Mouse (Mus musculus) cerebellum, postnatal 10 days (tissue): Measurements from ENCODE around the gene Rfx2.

Source experiments
- DNase-seq, 2 experiments: peaks; one replicate each; pipeline ENCODE4 v3.0.0; 2021; ENCODE audit warnings: mixed read lengths in 2 of 2

The Rfx2 gene

DNA sequence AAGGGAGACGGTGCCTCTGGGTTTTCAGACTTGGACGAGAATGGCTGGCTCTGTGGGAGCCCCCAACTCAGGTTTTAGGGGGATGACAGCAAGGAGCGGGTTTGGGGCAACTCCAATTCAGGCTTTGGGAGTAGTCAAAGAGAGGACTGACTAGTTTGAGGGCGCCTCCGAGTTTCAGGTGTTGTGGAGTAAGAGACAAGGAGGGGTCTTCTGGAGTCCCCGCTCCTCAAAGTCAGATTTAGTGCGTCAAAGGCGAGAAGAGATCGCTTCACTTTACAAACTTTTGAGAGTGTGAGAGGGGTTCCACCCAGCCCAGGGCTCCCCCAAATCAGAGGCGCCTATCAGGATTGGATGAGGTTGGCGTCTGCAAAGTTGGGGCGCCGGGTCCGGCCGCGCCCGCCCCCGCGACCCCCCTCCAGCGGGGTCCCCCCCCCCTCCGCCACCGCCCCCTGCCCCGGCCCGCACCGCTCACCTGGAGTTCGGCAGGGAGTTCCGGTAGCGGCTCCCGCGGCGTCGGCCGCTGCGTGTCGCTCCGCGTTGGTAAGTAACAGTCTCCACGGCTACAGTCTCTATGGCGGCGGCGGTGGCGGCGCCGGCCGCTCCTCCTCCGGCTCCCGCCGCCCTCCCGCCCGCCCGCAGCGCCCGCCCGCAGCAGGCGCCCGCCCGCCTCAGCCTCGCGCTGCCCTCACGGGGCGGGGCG, at the start of gene Rfx2:
Gene Rfx2, minus strand, starts transcription at position 603 of the 700 bp plus-strand sequence.
- peak; percentile 32 to 38 for DNase-seq

DNA sequence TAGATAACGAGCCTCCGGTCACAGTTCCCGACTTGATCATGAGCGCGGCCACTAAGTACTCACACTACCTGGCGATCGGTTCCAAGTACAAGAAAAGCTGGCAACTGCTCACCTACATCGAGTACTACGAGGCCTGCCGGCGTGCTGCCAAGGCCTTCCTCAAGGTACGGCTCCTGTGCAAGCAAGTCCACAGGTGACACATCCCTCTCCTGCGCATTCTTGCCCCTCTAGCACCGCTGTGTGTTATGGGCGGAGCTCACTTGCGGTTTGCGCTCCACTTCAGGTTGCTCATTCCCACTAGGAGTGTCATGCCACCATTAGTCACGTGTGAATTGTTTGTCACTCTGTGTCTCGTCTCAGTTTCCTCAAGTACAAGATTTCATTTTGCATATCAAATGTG, 46.6 kb upstream of the Rfx2 start:
- no peak for DNase-seq

DNA sequence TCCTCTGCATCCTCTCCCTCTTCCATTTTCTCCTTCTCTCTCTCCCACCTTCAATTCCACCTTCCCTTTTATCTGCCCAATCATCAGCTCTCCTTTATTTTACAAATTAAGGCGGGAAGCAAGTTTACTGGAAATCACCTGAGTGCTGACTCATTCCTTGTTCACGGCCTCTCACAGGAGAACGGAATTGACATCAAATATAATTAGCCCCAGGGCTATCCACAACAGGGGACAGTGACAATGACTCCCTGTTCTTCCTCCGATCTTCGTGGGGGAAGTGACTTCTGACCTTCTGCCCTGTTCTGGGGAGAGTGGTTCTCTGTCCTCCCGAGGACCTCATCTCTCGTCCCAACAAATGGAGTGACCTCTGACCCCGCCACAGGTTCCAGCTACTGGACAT, 46.2 kb upstream of the Rfx2 start:
- DNase-seq, result no peak

DNA sequence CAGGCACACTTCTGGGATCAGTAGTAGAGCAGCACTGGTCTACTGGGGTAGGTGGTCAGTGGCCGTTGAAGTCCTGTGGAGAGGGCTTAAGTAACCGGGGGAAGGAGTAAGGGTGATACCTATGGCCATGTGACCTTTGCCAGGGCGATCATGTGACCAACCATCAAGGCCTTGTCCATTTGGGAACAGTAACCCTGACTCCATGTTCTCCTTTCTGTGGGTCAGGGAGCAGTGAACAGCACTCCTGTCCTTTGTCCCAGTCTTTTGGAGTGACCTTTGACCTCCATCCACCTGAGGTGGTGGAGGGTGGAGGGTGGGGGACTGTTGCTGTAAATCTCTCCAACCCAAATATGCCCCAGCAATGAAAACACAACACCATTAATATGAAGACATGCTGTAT, 45.7 kb upstream of the Rfx2 start:
- DNase-seq, result no peak

DNA sequence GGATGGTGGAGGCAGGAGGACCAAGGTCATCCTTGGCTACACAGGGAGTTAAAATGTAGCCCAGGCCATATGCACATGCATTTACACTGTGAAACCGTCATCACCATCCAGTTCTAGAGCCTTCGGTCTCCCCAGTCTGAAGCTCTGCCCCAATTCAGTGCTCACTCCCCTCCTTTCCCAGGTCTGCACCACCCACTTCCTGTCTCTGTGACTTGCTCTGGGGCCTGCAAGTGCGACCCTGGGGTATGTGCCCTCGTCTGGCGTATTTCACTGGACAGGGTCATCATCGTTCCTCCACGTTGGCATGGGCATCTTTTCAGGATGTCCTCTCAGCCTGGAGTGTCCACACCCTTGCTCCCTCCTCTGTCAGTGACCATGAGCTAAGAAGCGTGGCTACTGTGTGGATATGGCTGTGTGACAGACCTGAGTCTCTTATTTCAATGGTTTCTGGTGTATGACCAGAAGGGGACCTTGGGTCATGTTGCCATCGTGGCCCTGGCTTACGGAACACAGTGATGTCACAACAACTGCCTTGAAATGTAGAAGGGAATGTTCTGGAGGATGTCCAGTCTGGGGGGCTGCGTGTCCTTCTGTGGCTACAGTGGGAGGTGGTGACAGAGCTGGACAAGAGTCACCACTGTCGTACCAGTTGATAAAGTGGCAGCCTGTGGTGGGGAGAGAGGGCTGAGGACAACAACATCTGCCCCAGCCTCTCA, 44.3 kb upstream of the Rfx2 start, which contains the start of gene 1700061G19Rik:
Gene 1700061G19Rik, plus strand, starts transcription at position 542 of the 716 bp plus-strand sequence.
- no peak for DNase-seq

DNA sequence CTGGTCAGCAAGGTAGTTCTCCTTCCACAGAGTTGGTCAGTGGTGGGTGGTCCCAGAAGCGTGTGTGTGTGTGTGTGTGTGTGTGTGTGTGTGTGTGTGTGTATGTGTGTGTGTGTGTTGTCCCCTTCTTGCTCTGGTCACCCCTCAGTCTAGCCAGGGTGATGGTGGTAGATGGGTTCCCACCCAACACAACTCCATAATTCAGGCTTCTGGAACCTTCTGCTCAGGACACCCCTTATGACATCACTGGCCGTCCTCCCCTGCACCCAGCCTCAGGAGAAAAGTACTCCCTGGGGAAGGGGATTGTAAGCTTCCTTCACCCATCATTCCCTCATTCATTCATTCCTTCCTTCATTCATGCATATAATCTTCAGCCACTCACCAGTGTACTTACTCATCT, 43.4 kb upstream of the Rfx2 start, which contains the start of gene Acsbg2:
Gene Acsbg2, minus strand, starts transcription at position 211 of the 400 bp plus-strand sequence.
- DNase-seq, result no peak

DNA sequence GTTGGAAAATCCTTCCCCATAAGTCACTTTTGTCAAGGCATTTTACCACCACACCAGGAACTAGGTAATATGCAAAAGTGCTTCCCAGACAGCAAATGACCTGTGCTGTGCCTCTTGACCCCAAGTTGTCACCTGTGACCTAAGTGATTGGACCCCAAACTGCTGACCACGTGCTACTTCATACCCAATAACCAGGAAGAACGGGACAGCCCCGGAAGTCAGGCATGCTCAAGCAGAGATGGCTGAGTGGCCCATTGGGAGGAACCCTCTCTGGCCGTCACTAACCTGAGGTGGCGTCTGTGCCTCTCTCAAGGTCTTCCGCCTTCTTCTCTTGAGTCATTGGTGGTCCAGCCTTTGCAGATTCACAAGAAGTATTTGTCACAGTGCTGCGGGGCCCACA, 41.7 kb upstream of the Rfx2 start:
- DNase-seq, result no peak

DNA sequence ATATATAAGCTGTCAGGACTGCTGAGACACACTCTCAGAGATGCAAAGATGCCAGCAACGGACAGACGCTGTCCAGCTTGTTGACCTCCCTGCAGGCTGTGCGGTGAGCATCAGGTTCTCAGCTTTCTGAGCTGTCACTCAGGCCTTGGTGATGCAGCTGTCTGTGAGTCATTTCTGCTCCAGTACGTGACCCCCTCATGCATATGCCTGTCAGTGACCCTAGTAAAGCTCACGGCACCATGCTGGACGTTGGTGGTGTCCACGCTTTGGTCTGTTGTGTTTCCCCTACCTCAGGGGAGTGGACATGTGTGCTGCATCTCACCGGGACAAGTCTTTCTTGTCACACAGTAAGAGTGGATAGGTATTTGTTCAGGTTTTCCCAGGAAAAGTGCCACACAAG, 41.0 kb upstream of the Rfx2 start:
- DNase-seq, result no peak

DNA sequence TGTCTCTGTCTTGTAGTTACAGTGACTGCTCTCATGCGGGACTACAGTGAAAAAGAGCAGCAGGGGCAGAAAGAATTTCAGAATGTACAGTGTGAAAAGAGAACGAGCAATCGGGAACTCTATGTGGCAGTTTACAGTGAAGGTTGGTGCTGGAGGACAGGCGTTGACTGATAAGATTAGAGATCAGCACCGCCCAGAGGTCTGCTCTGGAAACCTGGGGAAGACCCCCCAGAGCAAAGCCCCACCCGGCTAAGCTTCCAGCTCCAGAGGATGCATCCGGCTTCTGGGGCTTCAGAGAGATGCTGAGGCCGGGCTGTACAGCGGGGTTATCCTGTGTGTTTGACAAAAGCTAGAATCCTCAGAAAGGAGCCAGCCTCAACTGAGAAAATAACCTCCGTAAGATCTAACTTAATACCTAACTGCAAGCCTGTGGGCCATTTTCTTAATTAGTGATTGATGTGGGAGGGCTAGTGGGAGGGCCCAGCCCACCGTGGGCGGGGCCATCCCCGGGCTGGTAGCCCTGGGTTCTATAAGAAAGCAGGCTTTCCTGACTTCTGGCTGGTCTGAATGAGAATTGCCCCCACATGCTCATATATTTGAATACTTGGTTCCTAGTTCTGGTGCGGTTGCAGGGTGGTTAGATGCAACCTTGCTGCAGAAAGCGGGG, 39.6 kb upstream of the Rfx2 start:
- DNase-seq, result no peak

DNA sequence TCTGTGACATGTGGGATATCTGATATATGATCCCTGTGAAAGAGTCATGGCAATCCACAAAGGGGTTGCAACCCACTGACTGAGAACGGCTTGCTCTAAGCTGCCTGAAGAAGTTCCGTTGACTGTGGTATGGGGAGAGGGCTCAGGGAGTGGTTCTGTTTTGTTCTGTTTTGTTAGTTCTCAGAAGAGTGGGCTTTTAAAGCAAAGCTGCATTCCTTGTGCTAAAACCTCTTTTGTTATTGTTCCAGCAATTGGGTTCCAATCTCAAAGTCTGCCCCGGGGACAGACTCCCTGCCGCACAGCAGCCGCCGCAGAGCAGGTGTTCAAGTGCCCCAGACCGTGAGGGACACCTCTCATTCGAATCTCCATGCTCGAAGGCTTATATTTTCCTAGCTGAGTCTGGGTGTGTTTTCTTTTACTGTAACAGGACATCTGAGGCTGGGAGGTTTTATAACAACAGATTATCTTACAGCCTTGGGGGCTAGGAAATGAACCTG, 38.7 kb upstream of the Rfx2 start:
- no peak for DNase-seq

DNA sequence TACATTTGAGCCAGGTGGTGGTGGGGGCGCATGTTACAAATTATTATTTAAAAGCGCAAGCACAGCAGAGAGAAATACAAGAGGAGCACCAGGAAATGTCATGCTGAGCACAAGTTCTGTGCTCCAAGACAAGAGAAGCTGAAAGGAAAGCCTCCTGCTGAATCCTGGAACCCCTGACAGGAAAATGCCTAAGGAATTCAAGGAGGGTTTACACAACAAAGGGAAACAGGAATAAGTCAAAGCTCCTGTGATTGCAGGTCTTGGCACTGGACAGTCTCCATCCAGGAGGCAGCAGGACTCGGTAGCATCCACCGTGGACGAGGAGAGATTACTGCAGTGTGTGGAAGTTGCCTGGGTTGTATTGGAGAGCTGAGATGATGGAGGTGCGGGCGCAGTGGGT, 35.3 kb upstream of the Rfx2 start:
- no peak for DNase-seq

DNA sequence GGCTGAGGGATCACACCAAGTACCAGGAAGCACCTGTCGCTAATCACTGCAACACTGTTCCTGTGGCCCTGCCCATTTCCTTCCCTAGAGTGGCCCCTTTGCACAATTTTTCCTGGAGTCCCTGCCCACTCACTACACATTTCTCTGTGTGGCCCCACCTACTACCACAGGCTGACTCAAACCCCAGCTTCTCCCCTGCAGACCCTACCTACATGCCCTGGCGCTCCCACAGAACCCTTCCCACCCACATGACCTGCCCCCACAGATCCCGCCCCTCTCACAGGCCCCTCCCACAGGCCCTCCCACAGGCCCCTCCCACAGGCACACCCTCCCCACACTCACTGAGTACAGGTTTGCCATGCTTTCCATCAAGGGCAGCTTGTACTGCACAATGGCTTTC, 30.4 kb upstream of the Rfx2 start:
- no peak for DNase-seq

DNA sequence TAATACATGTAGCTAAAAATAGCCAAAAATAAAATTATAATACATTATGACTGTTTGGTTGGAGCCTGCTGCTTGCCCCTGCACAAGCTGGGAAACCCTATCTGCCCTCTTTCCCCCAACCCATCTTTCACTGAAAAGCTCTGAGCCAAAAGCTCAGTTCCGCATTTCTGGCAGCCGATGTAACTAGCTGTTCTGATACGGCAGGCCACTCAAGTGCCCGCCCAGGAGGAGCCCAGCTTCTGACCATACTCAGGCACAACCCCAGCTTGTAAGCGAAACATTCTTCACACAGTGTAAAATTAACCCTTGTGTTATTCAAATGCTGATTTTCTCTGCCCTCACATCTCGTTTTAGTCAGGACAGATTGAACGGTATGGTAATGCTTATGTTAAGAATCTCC, 28.1 kb upstream of the Rfx2 start:
- no peak for DNase-seq

DNA sequence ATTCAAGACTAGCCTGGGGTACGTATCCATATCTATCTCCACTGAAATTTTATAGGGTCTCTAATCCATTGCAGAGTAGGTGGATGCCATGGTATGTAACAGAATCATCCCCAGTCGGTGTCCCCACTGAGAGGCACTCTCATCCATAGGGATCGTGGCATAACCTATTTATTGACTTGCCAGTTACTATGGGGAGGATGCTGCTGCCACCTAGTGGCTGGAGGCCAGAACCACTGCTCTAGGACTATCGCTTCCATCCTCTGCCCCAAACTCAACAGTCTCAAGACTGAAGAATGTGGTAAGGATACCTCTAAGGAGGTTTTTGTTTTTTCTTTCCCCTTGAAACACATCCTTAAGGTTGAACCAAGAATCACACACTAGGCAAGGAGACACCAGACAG, 27.4 kb upstream of the Rfx2 start:
- DNase-seq, result peak; percentile 73

DNA sequence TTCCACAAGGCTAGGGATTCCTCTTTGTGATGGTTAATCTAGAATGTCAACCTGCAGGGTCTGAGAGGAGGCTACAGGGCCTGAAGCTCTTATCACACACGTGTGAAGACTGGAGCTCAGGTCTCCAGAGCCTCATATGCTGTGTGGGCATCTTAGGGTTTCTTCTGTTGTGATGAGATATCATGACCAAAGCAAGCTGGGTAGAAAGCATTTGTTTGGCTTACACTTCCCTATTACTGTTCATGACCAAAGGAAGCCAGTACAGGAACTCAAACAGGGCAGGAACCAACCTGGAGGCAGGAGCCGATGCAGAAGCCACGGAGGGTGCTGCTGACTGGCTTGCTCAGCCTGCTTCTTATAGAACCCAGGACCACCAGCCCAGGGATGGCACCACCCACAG, 24.6 kb upstream of the Rfx2 start:
- DNase-seq, result no peak

DNA sequence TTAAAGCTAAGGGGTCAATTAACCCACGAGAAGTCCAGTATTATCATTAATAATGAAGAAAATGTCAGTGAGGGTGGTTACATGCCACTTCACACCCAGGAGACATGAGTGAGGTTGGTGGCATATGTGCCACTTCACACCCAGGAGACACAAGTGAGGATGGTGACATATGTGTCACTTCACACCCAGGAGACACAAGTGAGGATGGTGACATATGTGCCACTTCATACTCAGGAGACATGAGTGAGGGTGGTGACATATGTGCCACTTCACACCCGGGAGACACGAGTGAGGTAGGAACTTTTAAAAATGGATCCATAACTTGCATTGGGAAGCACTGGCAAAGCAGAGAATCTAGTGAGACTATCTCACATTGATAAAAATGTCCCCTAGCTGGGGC, 20.4 kb upstream of the Rfx2 start:
- no peak for DNase-seq

DNA sequence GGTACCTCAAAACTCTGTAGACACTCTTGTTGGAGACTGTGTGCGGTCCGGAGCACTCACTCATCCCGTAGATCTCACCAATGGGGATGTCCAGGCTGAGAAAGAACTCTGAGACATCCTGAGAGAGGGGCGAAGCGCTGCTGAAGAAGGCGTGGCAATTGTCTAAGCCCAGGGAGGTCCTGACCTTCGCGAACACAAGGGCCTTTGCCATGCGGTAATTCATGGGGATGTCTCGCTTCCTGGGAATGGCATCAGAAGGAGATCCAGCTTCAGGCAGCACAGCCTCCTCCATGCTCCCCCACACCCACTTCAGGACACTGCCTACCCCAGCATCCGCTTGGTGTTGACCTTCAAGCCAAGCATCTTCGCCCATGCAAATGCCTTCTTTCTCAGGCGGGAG, 18.9 kb upstream of the Rfx2 start:
- no peak for DNase-seq

DNA sequence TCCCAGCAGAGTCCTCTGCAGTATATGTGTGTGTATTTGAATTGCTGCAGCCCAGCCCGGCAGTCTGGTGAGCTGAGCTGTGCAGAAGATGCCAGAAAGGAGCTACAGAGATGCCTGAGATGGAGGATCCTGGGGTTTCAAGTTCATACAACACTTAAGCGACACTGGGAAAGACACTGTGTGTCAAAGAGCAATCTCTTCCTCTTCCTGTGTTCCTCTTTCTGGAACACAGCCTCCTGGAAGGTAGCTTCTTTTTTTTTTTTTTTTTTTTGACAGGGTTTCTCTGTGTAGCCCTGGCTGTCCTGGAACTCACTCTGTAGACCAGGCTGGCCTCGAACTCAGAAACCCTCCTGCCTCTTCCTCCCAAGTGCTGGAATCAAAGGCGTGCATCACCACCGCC, 18.0 kb upstream of the Rfx2 start:
- DNase-seq, result no peak

DNA sequence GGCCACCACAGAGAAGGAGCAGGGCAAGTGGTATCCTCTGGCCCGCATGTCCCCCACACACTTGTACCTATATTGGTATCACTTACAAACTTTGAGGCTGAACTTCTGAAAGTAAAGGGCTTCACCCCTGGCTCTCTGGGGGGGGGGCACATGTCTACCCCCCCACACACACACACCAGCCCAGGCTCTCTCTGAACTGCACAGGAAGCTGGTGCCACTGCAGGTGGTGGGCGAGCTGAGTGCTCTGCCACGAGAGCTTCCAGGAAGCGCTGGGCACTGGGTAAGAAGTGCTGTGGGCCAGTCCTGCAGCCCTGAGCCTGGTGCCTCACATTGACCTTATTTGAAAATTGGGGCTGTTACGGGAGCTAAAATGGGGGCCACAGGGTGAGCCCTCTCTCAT, 12.9 kb upstream of the Rfx2 start:
- no peak for DNase-seq

DNA sequence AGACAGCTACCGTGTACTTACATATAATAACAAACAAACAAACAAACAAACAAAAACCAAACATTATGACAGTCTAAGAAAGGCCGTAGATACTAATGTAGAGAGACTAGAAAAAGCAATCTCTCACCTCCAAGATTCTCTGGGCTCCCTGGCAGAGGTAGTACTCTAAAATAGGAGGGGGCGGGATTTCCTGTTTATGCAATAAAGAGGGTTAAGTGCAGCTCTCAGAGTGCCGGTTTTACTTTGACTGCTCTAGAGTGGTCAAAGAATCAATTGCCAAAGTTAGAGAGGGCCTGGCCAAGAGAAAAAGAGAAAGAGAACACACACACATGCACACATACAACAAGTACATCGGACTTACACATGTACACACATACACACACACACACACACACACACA, 11.4 kb upstream of the Rfx2 start:
- no peak for DNase-seq

DNA sequence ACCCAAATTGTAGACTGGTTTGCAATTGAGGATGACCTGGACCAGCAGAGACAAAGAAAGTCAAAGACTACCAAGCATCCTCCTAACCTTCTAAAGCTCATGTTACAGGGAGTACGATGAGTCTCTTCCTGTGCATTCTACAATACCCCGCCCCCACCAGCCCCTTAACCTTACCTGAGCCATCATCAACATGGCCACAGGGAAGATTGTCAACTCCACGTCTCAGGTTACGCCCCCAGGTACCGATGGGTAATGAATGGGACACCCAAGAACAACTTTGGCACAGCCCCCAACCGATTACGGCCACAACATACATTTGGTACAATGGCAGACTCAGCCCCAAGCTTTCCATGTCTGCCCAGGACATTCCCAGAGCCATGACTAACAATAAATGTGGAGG, 9.7 kb upstream of the Rfx2 start:
- DNase-seq, result no peak

DNA sequence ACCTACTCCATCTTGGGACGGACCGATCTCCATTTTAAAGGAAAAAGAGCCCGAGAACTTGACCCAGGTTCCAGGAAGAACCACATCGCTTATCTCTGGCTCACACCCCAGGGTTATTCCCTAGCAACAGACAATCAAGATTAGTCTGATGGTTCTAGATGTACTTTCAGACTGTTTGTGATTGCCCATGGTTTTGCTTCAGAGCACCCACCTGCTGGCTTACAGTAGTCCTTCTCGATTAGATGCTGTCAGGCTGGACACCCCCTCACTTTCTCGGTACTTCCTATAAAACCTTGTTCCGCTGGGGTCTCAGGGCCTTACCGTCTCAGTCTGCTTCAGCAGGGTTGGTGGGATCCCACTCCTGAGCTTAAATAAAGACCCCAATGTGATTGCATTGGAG, 5.5 kb upstream of the Rfx2 start:
- DNase-seq, result no peak

DNA sequence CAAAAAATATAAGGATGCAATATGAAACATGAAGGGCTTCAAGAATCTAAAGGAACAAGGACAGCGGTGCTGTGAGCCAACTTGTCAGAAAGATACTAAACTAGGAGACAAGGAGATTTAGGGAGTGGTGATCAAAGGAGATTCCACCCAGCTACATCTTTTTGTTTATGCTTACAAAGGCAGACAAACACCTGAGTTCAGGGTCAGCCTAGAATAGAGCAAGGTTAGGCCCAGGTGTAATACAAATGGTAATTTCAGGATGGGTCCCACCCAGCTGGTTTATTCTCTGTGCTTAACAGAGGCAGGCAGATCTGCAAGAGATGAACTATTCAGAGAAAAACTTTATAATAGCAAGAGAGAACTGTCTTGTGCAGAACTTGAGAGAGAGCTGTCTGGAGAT, 2.6 kb upstream of the Rfx2 start:
- DNase-seq, result no peak

DNA sequence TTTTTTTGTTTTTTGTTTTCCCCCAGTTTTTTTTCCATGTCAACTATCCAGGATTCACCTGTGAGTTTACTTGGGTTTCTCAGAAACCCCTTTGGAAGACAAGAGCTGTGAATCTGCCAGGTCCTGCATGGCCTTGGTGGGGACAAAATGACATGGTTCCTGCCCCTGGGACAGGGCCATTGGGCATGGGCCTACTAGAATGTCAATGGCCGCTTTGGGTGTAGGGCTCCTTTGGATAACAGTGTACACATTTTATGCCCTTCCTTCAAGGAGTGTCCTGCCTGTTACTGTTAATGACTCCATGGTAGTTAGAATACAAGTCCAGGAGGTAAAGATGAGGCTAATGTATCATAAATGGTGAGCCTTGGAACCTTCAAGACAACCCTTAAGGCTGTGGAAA, 2.1 kb upstream of the Rfx2 start:
- DNase-seq, result no peak
